Mouse (Mus musculus): ENCODE measurements around the gene Snph. TPM values are rescaled to one million over a fixed set of nuclear protein-coding genes. Genes with fewer than 3 reads are reported as not detected.

The Snph gene
- 1.0 TPM for polyA plus RNA-seq (2015; fragmentation: Illumina TruSeq; extraction: RNeasy Lipid Tissue Mini Kit (QIAGEN cat#74804); ENCODE audit: insufficient read depth, low read depth, low replicate concordance)

GRCm38 (mm10) chr2:151632159-151632814 lies at the start of gene Snph:
Gene Snph, minus strand, starts transcription at chr2:151632593.

GRCm38 (mm10) chr2:151668433-151668832 lies 36.0 kb upstream of the Snph start, which contains the start of gene Rad21l:
Gene Rad21l, minus strand, starts transcription at chr2:151668533.

GRCm38 (mm10) chr2:151571873-151572700 lies 60.3 kb downstream of the Snph start, which contains the start of gene Sdcbp2:
Gene Sdcbp2, plus strand, starts transcription at chr2:151572622.

GRCm38 (mm10) chr2:151542323-151543062 lies 89.9 kb downstream of the Snph start, which contains the start of gene Fkbp1a:
Gene Fkbp1a, plus strand, starts transcription at chr2:151542483.

Other genes starting within 250 kb of the Snph start
- gene 4921509C19Rik, start 156.4 kb downstream of the Snph start, polyA plus RNA-seq (2015; fragmentation: Illumina TruSeq; extraction: RNeasy Lipid Tissue Mini Kit (QIAGEN cat#74804); ENCODE audit: insufficient read depth, low read depth, low replicate concordance), result not detected
- gene Nsfl1c, start 138.4 kb downstream of the Snph start, polyA plus RNA-seq (2015; fragmentation: Illumina TruSeq; extraction: RNeasy Lipid Tissue Mini Kit (QIAGEN cat#74804); ENCODE audit: insufficient read depth, low read depth, low replicate concordance), result 31.2 TPM
- 56.0 TPM for gene Fkbp1a, start 90.1 kb downstream of the Snph start, polyA plus RNA-seq (2015; fragmentation: Illumina TruSeq; extraction: RNeasy Lipid Tissue Mini Kit (QIAGEN cat#74804); ENCODE audit: insufficient read depth, low read depth, low replicate concordance)
- gene Sdcbp2, start 60.0 kb downstream of the Snph start, polyA plus RNA-seq (2015; fragmentation: Illumina TruSeq; extraction: RNeasy Lipid Tissue Mini Kit (QIAGEN cat#74804); ENCODE audit: insufficient read depth, low read depth, low replicate concordance), result 1.0 TPM
- not detected for gene Rad21l, start 35.9 kb upstream of the Snph start, polyA plus RNA-seq (2015; fragmentation: Illumina TruSeq; extraction: RNeasy Lipid Tissue Mini Kit (QIAGEN cat#74804); ENCODE audit: insufficient read depth, low read depth, low replicate concordance)
- gene Tmem74b, start 69.4 kb upstream of the Snph start, polyA plus RNA-seq (2015; fragmentation: Illumina TruSeq; extraction: RNeasy Lipid Tissue Mini Kit (QIAGEN cat#74804); ENCODE audit: insufficient read depth, low read depth, low replicate concordance), result not detected
- 5.0 TPM for gene Psmf1, start 111.6 kb upstream of the Snph start, polyA plus RNA-seq (2015; fragmentation: Illumina TruSeq; extraction: RNeasy Lipid Tissue Mini Kit (QIAGEN cat#74804); ENCODE audit: insufficient read depth, low read depth, low replicate concordance)
- 0.79 TPM for gene Rspo4, start 210.3 kb upstream of the Snph start, polyA plus RNA-seq (2015; fragmentation: Illumina TruSeq; extraction: RNeasy Lipid Tissue Mini Kit (QIAGEN cat#74804); ENCODE audit: insufficient read depth, low read depth, low replicate concordance)